Mouse (Mus musculus) left cerebral cortex, postnatal 25 days (tissue): ENCODE measurements at regions not wholly inside any gene's neighbourhood (a gene's known extent, or its start where the extent isn't known, plus 50 kb on each side); places are given as distances from the start of the nearest gene placed in this dataset.

ENCODE experiments used
- DNase-seq, 2 experiments: peaks; one replicate each; pipeline ENCODE4 v3.0.0; 2022; ENCODE audit warnings: low spot score in 2 of 2, mixed read lengths in 1 of 2
- intact Hi-C: fragments of 180-260 bp; cut with DNase I; formaldehyde crosslinking; loops from one replicate; pipeline ENCODE4 v1.15.1; 2025

DNA sequence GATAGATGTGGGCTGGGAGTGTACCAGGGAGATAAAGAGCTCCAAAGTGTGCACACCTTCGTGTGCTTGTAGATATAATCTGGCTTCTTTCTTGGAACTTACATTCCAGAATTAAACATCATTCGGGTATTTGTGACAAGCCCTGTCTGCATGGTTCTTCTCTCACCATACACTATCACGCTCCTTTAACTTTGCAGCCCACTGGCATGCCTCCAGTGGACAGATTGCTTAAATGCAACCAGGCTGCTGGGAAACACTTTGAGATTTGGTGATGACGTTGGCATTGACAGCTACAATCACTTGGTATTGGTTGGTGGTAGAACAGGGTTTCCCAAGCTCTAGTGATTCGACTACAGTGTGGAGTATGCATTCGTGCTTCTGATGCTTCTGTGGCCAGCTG, 70.7 kb upstream of the Bmp2 start:
- DNase-seq = no peak

DNA sequence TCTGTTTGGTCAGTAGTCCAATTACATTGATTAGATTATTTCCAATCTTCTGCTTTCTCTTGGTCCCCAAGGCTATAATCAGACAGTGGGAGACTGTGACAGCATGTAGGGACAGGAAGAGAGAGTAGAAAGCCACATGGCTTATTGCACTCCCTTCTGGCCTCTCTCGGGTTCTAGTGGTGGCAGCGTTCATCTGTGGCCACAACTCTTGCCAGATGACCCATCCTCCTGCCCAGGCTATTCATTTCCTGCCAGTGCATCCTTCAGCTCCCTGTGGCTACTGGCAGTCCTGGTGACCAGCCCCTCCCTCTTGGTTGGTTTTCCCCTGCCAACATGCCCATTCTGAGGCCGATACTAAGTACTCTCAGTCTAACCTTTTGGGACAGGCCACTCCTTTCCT, 70.2 kb upstream of the Bmp2 start:
- DNase-seq = no peak
- intact Hi-C loops = no loop called here

More for the DNA sequence above, 70.7 kb upstream of the Bmp2 start:
- intact Hi-C loops = no loop called here

DNA sequence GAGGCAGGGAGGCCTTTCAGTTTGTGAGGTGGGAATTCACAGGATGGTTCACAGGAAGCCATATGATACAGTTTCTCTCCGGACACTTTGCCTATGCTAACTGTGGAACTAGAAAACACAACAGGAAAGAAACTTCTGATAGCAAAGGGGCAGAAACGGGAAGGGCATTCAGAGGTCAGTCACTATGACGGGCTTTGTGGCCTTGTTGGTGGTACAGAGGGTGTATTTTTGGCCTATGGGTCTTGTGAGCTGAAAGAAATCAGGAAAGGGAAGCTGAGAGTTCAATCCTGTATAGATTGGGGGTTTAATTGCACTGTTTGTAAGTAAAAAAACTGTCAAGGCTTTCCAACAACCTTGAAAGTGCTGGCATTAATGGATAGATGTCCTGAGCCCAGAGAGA, 56.5 kb upstream of the Bmp2 start:
- intact Hi-C loops = no loop called here
- DNase-seq = no peak

DNA sequence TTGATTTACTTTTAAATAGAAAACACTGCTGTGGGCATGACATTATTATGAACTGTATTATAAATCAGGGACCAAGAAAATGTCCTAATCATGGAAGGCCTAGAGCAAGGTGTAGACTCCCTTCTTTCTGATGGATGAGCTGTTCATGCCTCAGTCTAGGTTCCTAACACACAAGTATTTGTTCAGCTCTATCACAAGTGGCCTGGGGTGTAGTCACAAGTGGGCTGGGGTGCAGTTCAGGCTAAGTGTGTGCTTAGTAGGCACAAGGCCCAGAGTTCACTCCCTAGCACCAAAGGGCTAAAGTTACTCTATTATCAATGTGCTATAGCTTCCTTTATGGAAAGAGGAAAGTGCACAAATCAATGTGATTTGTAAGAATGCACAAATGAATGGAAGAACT, 55.6 kb upstream of the Bmp2 start:
- no peak for DNase-seq
- intact Hi-C loops = no loop called here

DNA sequence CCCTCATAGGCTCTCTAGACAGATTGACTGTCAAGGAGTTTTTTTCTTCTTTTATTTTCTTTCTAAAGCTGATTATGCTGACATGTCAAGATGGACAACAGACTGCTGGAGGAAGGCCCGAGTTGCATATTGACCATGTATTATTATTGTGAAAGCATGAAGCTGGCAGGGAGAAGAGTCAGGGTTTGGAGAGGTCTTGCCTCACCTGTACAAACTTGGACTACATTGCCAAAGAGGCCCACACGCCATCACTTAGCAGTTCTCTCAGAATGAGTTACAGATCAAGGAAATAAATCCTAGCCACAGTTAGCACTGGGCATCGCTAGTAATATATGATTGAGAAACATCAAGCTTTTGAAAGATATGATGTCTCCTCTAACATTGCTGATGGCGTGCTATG, 54.9 kb upstream of the Bmp2 start:
- intact Hi-C loops = no loop called here
- DNase-seq = no peak

DNA sequence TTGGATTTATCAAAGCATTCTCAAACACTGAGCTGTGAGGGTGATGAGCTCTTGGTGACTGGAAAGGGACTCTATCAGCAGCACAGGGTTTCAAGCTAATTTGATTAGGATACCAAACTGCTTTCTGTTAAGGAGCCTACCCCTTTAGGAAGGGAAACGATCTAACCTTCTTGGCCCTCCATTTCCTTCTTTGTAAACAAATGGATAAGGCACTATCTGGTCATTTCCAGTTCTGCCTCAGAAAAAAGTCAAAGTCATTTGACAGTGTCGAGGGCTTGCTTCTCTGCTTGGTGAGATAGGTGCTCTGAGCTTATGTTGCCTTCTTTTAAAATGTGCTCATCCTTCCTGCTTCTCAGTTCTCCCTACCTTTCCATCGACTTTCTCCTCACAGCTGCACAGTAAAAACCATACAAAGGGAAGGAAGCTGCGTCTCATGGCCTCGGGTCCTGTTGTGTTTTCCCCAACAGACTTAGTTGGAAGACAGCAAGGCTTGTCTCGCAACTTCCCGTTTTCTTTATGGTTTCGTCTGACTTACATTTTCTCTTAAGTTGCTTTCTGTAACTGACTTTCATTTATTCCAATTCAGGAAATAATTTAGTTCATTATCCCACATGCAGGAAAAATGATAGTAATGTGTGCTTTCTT, 54.3 kb upstream of the Bmp2 start:
- intact Hi-C loops = no loop called here
- no peak for DNase-seq

DNA sequence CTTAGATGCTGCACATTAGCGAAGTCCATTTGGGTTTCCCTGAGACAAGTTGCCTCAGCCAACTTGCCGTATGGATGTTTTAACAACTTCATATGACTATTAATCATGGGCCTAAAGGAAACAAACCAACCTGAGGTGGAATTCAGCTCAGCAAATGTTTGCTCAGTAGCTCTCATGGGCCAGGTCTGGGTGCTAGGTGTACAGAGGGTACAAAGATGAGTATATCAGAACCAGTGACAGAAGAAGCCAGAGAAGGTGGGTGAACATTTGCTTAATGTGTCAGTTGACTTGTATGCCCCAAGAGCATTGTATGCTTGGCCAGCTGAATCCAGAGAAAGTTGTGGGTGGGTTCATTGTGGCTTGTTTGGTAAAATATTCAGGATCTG, 53.8 kb upstream of the Bmp2 start:
- DNase-seq = no peak
- intact Hi-C loops = no loop called here

DNA sequence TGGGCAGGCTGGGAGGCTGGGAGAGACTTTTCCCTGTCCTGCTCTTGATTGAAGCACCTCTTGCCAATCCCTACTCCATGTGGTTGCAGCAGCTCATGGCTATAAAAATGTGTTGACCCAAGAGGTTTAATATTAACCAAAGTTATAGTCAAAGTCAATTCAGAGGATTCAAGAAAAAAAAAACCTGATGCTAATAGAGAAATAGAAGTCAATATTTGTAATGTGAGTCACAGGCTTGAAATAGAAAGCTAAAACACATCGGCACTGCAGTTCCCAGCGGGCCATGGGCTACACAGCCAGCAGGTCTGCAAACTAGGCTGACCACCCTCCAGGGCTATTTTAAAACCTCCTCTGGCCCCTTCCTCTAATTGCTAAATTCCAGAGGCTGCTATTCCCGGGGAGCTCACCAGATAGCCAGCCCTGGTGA, 53.2 kb upstream of the Bmp2 start:
- intact Hi-C loops = no loop called here
- DNase-seq = no peak

DNA sequence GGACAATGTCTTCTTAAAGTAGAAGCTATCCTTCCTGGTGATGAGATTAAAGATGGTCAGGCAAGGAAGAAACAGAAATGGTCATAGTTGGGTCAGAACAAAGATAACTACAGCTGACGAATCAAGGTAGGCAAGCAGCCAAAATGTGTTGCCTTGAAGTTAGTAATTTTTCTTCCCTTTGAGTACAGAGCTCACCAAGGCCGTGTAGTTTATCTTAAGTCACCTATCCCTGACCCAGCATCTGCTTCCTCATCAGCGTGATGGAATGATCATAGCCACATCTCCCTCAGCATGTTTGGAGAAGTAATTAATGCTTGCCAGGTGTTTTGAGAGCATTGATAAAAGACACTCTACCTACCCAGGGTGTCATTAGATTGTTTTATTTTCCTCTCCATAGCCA, 52.1 kb upstream of the Bmp2 start:
- intact Hi-C loops = no loop called here
- DNase-seq = no peak
